Mouse (Mus musculus): ENCODE measurements at regions not wholly inside any gene's neighbourhood (a gene's known extent, or its start where the extent isn't known, plus 50 kb on each side); places are given as distances from the start of the nearest gene placed in this dataset.

- DNase-seq (ENCODE audit: low spot score in 2 of 2) = no peak
These were observed 52.1 kb upstream of the Fyn start for GRCm38 (mm10) chr10:39316533-39316932.

GRCm38 (mm10) chr10:39315434-39316174 is 53.1 kb upstream of the Fyn start:
- DNase-seq (ENCODE audit: low spot score in 2 of 2) = no peak

GRCm38 (mm10) chr10:39311501-39311900 is 57.2 kb upstream of the Fyn start:
- DNase-seq (ENCODE audit: low spot score in 2 of 2) = no peak

- no peak for DNase-seq (ENCODE audit: low spot score in 2 of 2)
These were observed 60.1 kb upstream of the Fyn start for GRCm38 (mm10) chr10:39308535-39308934.

- DNase-seq (ENCODE audit: low spot score in 2 of 2) = no peak
These were observed 75.8 kb upstream of the Fyn start for GRCm38 (mm10) chr10:39292703-39293496.

GRCm38 (mm10) chr10:39291747-39292198 is 76.9 kb upstream of the Fyn start:
- peak; percentile 20 to 71 for DNase-seq (ENCODE audit: low spot score in 2 of 2)

GRCm38 (mm10) chr10:39291134-39291746 is 77.4 kb upstream of the Fyn start:
- peak; percentile 24 to 74 for DNase-seq (ENCODE audit: low spot score in 2 of 2)

- no peak for DNase-seq (ENCODE audit: low spot score in 2 of 2)
These were observed 78.4 kb upstream of the Fyn start for GRCm38 (mm10) chr10:39290245-39290644.

- DNase-seq (ENCODE audit: low spot score in 2 of 2) = no peak
These were observed 88.2 kb upstream of the Fyn start for GRCm38 (mm10) chr10:39280366-39281000.

- DNase-seq (ENCODE audit: low spot score in 2 of 2) = no peak
These were observed 94.5 kb upstream of the Fyn start for GRCm38 (mm10) chr10:39274202-39274601.

- DNase-seq (ENCODE audit: low spot score in 2 of 2) = no peak
These were observed 95.2 kb upstream of the Fyn start for GRCm38 (mm10) chr10:39273426-39273825.

GRCm38 (mm10) chr10:39272387-39272949 is 96.2 kb upstream of the Fyn start:
- DNase-seq (ENCODE audit: low spot score in 2 of 2) = no peak

GRCm38 (mm10) chr10:39270406-39270805 is 98.2 kb upstream of the Fyn start:
- DNase-seq (ENCODE audit: low spot score in 2 of 2) = no peak

- DNase-seq (ENCODE audit: low spot score in 2 of 2) = no peak
These were observed 101.4 kb upstream of the Fyn start for GRCm38 (mm10) chr10:39267236-39267635.

GRCm38 (mm10) chr10:39266482-39266881 is 102.2 kb upstream of the Fyn start:
- peak; percentile 57 to 85 for DNase-seq (ENCODE audit: low spot score in 2 of 2)

- DNase-seq (ENCODE audit: low spot score in 2 of 2) = no peak
These were observed 98.9 kb upstream of the Ccn6 start for GRCm38 (mm10) chr10:39262466-39262865.

GRCm38 (mm10) chr10:39261174-39262145 is 97.9 kb upstream of the Ccn6 start:
- peak in 1 of 2 experiments; percentile 49 for DNase-seq (ENCODE audit: low spot score in 2 of 2)

GRCm38 (mm10) chr10:39260061-39260460 is 96.5 kb upstream of the Ccn6 start:
- DNase-seq (ENCODE audit: low spot score in 2 of 2) = no peak

GRCm38 (mm10) chr10:39257371-39258154 is 94.0 kb upstream of the Ccn6 start:
- no peak for DNase-seq (ENCODE audit: low spot score in 2 of 2)
